ENCODE assay signal across 16 mouse cellular contexts in genomic region chr15:102955833-102956640, GRCm38 (mm10). TPM values are rescaled to one million over a fixed set of nuclear protein-coding genes. Genes with fewer than 3 reads are reported as not detected.
DNase-seq lines count a peak whose midpoint lies in the region; ATAC-seq and TF ChIP-seq lines count a peak whose summit lies in the region.
"Had no signal": no experiment of that assay in that cellular context is flagged by ENCODE, and none has a peak within 500 bp of the region (broad histone marks: within the 10 kb centered on the region; RNA-seq: fewer than 3 reads in every experiment).

No protein-coding gene starts in this region.

- H3K9me3 ChIP-seq in heart, embryonic 10.5 days, result no peaks in the 10 kb centered on the region
- H3K9me3 ChIP-seq in midbrain, embryonic 11.5 days (ENCODE audit: control insufficient read depth, low read length), result no peaks in the 10 kb centered on the region
- H3K9me3 ChIP-seq in midbrain, postnatal 0 days (ENCODE audit: low read length), result no peaks in the 10 kb centered on the region
- no peaks in the 10 kb centered on the region for H3K9me3 ChIP-seq in limb, embryonic 11.5 days (ENCODE audit: control insufficient read depth, low read length)

- no peak for DNase-seq in heart, embryonic 10.5 days (ENCODE audit: low spot score)
- DNase-seq in heart, adult 8-10 months (ENCODE audit: low spot score), result no peak
- peak; percentile 98 for DNase-seq in midbrain, embryonic 11.5 days (ENCODE audit: low spot score, missing footprints)
- DNase-seq in midbrain, postnatal 0 days (ENCODE audit: low spot score), result no peak
- DNase-seq in limb, embryonic 11.5 days (ENCODE audit: low spot score), result peak; percentile 75
- no peak for DNase-seq in adrenal gland, postnatal 4 days (ENCODE audit: low spot score in 2 of 2)
- no peak for DNase-seq in left cerebral cortex, adult 2 months (ENCODE audit: extremely low spot score in 1 of 2, low spot score in 2 of 2)
- no peak for DNase-seq in cerebellum, postnatal 10 days
- DNase-seq: cerebellum, adult 9-11 months; thymus, adult 2 months had no signal

- H3K9ac ChIP-seq in midbrain, embryonic 11.5 days (ENCODE audit: low read length), result no peak overlapping the region
- no peak overlapping the region for H3K9ac ChIP-seq in midbrain, postnatal 0 days (replicated peaks; ENCODE audit: low read length, poor library complexity, severe bottlenecking)
- peak overlapping the region; percentile 94 for H3K9ac ChIP-seq in limb, embryonic 11.5 days (ENCODE audit: low read length)

- H3K27ac ChIP-seq in heart, embryonic 10.5 days, result no peak overlapping the region
- H3K27ac ChIP-seq in midbrain, embryonic 11.5 days (ENCODE audit: low read depth, low read length), result no peak overlapping the region
- H3K27ac ChIP-seq in midbrain, postnatal 0 days (ENCODE audit: low read depth, low read length), result no peak overlapping the region
- peak overlapping the region; percentile 63 for H3K27ac ChIP-seq in limb, embryonic 11.5 days (replicated peaks; ENCODE audit: low read depth, low read length)
- no peak overlapping the region for H3K27ac ChIP-seq in left cerebral cortex, adult 2 months

- WGBS in heart, embryonic 10.5 days, result under 1% methylated on average over 40 of the region's 40 CpGs
- under 1% methylated on average over 39 of the region's 40 CpGs for WGBS in midbrain, embryonic 11.5 days
- under 1% methylated on average over 39 of the region's 40 CpGs for WGBS in midbrain, postnatal 0 days
- under 1% methylated on average over 40 of the region's 40 CpGs for WGBS in limb, embryonic 11.5 days

- intact Hi-C loops in left cerebral cortex, adult 2 months (cut with DNase I), result no loop called here

- peaks cover 4% of the 10 kb centered on the region; the same call in 1 of the 2 replicates for H3K4me1 ChIP-seq in heart, embryonic 10.5 days
- H3K4me1 ChIP-seq in midbrain, embryonic 11.5 days (ENCODE audit: control insufficient read depth, insufficient read depth, low read length), result no peaks in the 10 kb centered on the region
- H3K4me1 ChIP-seq in midbrain, postnatal 0 days (ENCODE audit: insufficient read depth, low read length), result no peaks in the 10 kb centered on the region
- H3K4me1 ChIP-seq in limb, embryonic 11.5 days (ENCODE audit: control insufficient read depth, insufficient read depth, low read length), result peaks cover 26% of the 10 kb centered on the region

- no peak overlapping the region for H3K4me2 ChIP-seq in midbrain, embryonic 11.5 days
- no peak overlapping the region for H3K4me2 ChIP-seq in midbrain, postnatal 0 days (ENCODE audit: low read depth, low read length, poor library complexity, severe bottlenecking)
- H3K4me2 ChIP-seq in limb, embryonic 11.5 days (ENCODE audit: low read depth, severe bottlenecking), result peak overlapping the region; percentile 68

- ATAC-seq in midbrain, embryonic 11.5 days (ENCODE audit: low FRiP score), result 0 out of 2 replicates have a peak, but pooled peaks have one; percentile 40
- no peak for ATAC-seq in midbrain, postnatal 0 days (ENCODE audit: low FRiP score)
- no peak for ATAC-seq in limb, embryonic 11.5 days (ENCODE audit: insufficient number of reproducible peaks, low FRiP score, low TSS enrichment, low read depth)

- no peaks in the 10 kb centered on the region for H3K36me3 ChIP-seq in heart, embryonic 10.5 days
- H3K36me3 ChIP-seq in midbrain, embryonic 11.5 days (ENCODE audit: control insufficient read depth, insufficient read depth, low read length), result no peaks in the 10 kb centered on the region
- no peaks in the 10 kb centered on the region for H3K36me3 ChIP-seq in midbrain, postnatal 0 days (ENCODE audit: insufficient read depth, low read length)
- H3K36me3 ChIP-seq in limb, embryonic 11.5 days (ENCODE audit: control insufficient read depth, insufficient read depth, low read length), result no peaks in the 10 kb centered on the region

- no peak for TF ChIP-seq CTCF in midbrain, postnatal 0 days (IDR thresholded peaks at IDR 0.05)
- no peak for TF ChIP-seq CTCF in left cerebral cortex, adult 2 months (IDR thresholded peaks at IDR 0.05)

- H3K27me3 ChIP-seq in heart, embryonic 10.5 days (ENCODE audit: insufficient read depth, poor library complexity, severe bottlenecking), result peaks cover 100% of the 10 kb centered on the region
- H3K27me3 ChIP-seq in midbrain, embryonic 11.5 days (ENCODE audit: control insufficient read depth, insufficient read depth, low read length), result peaks cover 98% of the 10 kb centered on the region
- peaks cover 93% of the 10 kb centered on the region for H3K27me3 ChIP-seq in midbrain, postnatal 0 days (ENCODE audit: insufficient read depth, low read length)
- peaks cover 47% of the 10 kb centered on the region for H3K27me3 ChIP-seq in limb, embryonic 11.5 days (ENCODE audit: control insufficient read depth, insufficient read depth, low read length)

- H3K4me3 ChIP-seq in heart, embryonic 10.5 days, result 0 out of 2 replicates have a peak overlapping the region, but pooled peaks have one; percentile 22
- no peak overlapping the region for H3K4me3 ChIP-seq in midbrain, embryonic 11.5 days (ENCODE audit: low read depth, low read length)
- H3K4me3 ChIP-seq in midbrain, postnatal 0 days (ENCODE audit: low read depth, low read length), result no peak overlapping the region
- H3K4me3 ChIP-seq in limb, embryonic 11.5 days (ENCODE audit: low read depth, low read length), result peak overlapping the region; percentile 45
- no peak overlapping the region for H3K4me3 ChIP-seq in left cerebral cortex, adult 2 months

RNA-seq across cellular contexts. Expression of gene Hoxc11, which starts 1.8 kb away (rescaled TPM):
- not detected in 2 replicates for polyA plus RNA-seq in heart, embryonic 10.5 days (2016; fragmentation: Nextera tagmentation; extraction: Ambion mirVana)
- not detected for total RNA-seq in heart, adult 8-10 months (2022)
- polyA plus RNA-seq in midbrain, embryonic 11.5 days (2014; fragmentation: Nextera tagmentation; extraction: Ambion mirVana), result not detected in 2 replicates
- total RNA-seq in midbrain, postnatal 0 days (2014; rRNA removed), result not detected in 2 replicates
- not detected in 2 replicates for polyA plus RNA-seq in midbrain, postnatal 0 days (2015; fragmentation: Nextera tagmentation; extraction: Ambion mirVana)
- 5.5 and 5.9 TPM in 2 replicates for polyA plus RNA-seq in limb, embryonic 11.5 days (2014; fragmentation: Nextera tagmentation; extraction: Ambion mirVana)
- total RNA-seq in adrenal gland, postnatal 4 days (2021), result under 1 TPM in 1 of 2 experiments, not detected in 1; 0.20 TPM
- total RNA-seq in left cerebral cortex, adult 2 months (2021), result not detected
- total RNA-seq: megakaryocyte progenitor cell, adult 5-6 weeks; neutrophil, adult 5-6 weeks had no signal
- polyA plus RNA-seq: brain, embryonic 14.5 days; heart, embryonic 16.5 days; liver, embryonic 16.5 days; small intestine, adult 2 months had no signal

RNA-seq across cellular contexts. Expression of gene Hoxc10, which starts 10.6 kb away (rescaled TPM):
- 0.07 and 0.62 TPM in 2 replicates for polyA plus RNA-seq in heart, embryonic 10.5 days (2016; fragmentation: Nextera tagmentation; extraction: Ambion mirVana)
- total RNA-seq in heart, adult 8-10 months (2022), result not detected
- polyA plus RNA-seq in midbrain, embryonic 11.5 days (2014; fragmentation: Nextera tagmentation; extraction: Ambion mirVana), result not detected in 2 replicates
- total RNA-seq in midbrain, postnatal 0 days (2014; rRNA removed), result not detected in 2 replicates
- polyA plus RNA-seq in midbrain, postnatal 0 days (2015; fragmentation: Nextera tagmentation; extraction: Ambion mirVana), result not detected in 2 replicates
- polyA plus RNA-seq in limb, embryonic 11.5 days (2014; fragmentation: Nextera tagmentation; extraction: Ambion mirVana), result 43.9 and 56.2 TPM in 2 replicates
- 1 to 10 TPM; 1.2 to 5.6 TPM for total RNA-seq in adrenal gland, postnatal 4 days (2021)
- total RNA-seq in left cerebral cortex, adult 2 months (2021), result not detected
- total RNA-seq: megakaryocyte progenitor cell, adult 5-6 weeks; neutrophil, adult 5-6 weeks had no signal
- polyA plus RNA-seq: brain, embryonic 14.5 days; heart, embryonic 16.5 days; liver, embryonic 16.5 days; small intestine, adult 2 months had no signal

RNA-seq across cellular contexts. Expression of gene Hoxc5, which starts 11.2 kb away (rescaled TPM):
- polyA plus RNA-seq in heart, embryonic 10.5 days (2016; fragmentation: Nextera tagmentation; extraction: Ambion mirVana), result 0.60 and 5.5 TPM in 2 replicates
- under 1 TPM in 1 of 4 experiments, not detected in 3; 0.12 TPM for total RNA-seq in heart, adult 8-10 months (2022)
- polyA plus RNA-seq in midbrain, embryonic 11.5 days (2014; fragmentation: Nextera tagmentation; extraction: Ambion mirVana), result not detected in 2 replicates
- total RNA-seq in midbrain, postnatal 0 days (2014; rRNA removed), result 0.88 TPM in 1 of 2 replicates, not detected in the other
- polyA plus RNA-seq in midbrain, postnatal 0 days (2015; fragmentation: Nextera tagmentation; extraction: Ambion mirVana), result not detected in 2 replicates
- 8.3 and 9.1 TPM in 2 replicates for polyA plus RNA-seq in limb, embryonic 11.5 days (2014; fragmentation: Nextera tagmentation; extraction: Ambion mirVana)
- total RNA-seq in adrenal gland, postnatal 4 days (2021), result 1 to 10 TPM; 7.9 to 8.0 TPM
- total RNA-seq in left cerebral cortex, adult 2 months (2021), result not detected
- total RNA-seq: megakaryocyte progenitor cell, adult 5-6 weeks; neutrophil, adult 5-6 weeks had no signal

RNA-seq across cellular contexts. Expression of gene Hoxc12, which starts 19.5 kb away (rescaled TPM):
- not detected in 2 replicates for polyA plus RNA-seq in heart, embryonic 10.5 days (2016; fragmentation: Nextera tagmentation; extraction: Ambion mirVana)
- not detected for total RNA-seq in heart, adult 8-10 months (2022)
- polyA plus RNA-seq in midbrain, embryonic 11.5 days (2014; fragmentation: Nextera tagmentation; extraction: Ambion mirVana), result not detected in 2 replicates
- total RNA-seq in midbrain, postnatal 0 days (2014; rRNA removed), result not detected in 2 replicates
- polyA plus RNA-seq in midbrain, postnatal 0 days (2015; fragmentation: Nextera tagmentation; extraction: Ambion mirVana), result not detected in 2 replicates
- polyA plus RNA-seq in limb, embryonic 11.5 days (2014; fragmentation: Nextera tagmentation; extraction: Ambion mirVana), result 0.96 and 1.2 TPM in 2 replicates
- not detected for total RNA-seq in adrenal gland, postnatal 4 days (2021)
- not detected for total RNA-seq in left cerebral cortex, adult 2 months (2021)
- total RNA-seq: megakaryocyte progenitor cell, adult 5-6 weeks; neutrophil, adult 5-6 weeks had no signal
- polyA plus RNA-seq: brain, embryonic 14.5 days; heart, embryonic 16.5 days; liver, embryonic 16.5 days; small intestine, adult 2 months; thymus, adult 2 months had no signal

RNA-seq across cellular contexts. Expression of gene Hoxc9, which starts 20.2 kb away (rescaled TPM):
- 0.49 TPM in 1 of 2 replicates, not detected in the other for polyA plus RNA-seq in heart, embryonic 10.5 days (2016; fragmentation: Nextera tagmentation; extraction: Ambion mirVana)
- total RNA-seq in heart, adult 8-10 months (2022), result not detected
- not detected in 2 replicates for polyA plus RNA-seq in midbrain, embryonic 11.5 days (2014; fragmentation: Nextera tagmentation; extraction: Ambion mirVana)
- total RNA-seq in midbrain, postnatal 0 days (2014; rRNA removed), result not detected in 2 replicates
- not detected in 2 replicates for polyA plus RNA-seq in midbrain, postnatal 0 days (2015; fragmentation: Nextera tagmentation; extraction: Ambion mirVana)
- polyA plus RNA-seq in limb, embryonic 11.5 days (2014; fragmentation: Nextera tagmentation; extraction: Ambion mirVana), result 4.4 and 6.1 TPM in 2 replicates
- total RNA-seq in adrenal gland, postnatal 4 days (2021), result 1 to 10 TPM; 3.0 to 4.8 TPM
- not detected for total RNA-seq in left cerebral cortex, adult 2 months (2021)
- total RNA-seq: megakaryocyte progenitor cell, adult 5-6 weeks; neutrophil, adult 5-6 weeks had no signal
- polyA plus RNA-seq: brain, embryonic 14.5 days; heart, embryonic 16.5 days; liver, embryonic 16.5 days had no signal

Comparison
In these comparisons a context has a peak if more than half of its experiments do, and no peak if none do; other contexts are left out.
1. DNase-seq: peak in midbrain, embryonic 11.5 days (single experiment) and limb, embryonic 11.5 days (single experiment); none in heart, embryonic 10.5 days (single experiment), heart, adult 8-10 months (single experiment), midbrain, postnatal 0 days (single experiment), adrenal gland, postnatal 4 days (0 of 2), left cerebral cortex, adult 2 months (0 of 2) and cerebellum, postnatal 10 days (0 of 2).
2. H3K4me3 ChIP-seq: peak in heart, embryonic 10.5 days (single experiment) and limb, embryonic 11.5 days (single experiment); none in midbrain, embryonic 11.5 days (single experiment), midbrain, postnatal 0 days (single experiment) and left cerebral cortex, adult 2 months (single experiment).